Mouse (Mus musculus) ES-E14 (cell line): ENCODE measurements around the gene Pappa2.

Source experiments
- CHD2 ChIP-seq: IDR thresholded peaks from 2 replicates; pipeline ENCODE4 v1.6.1; 2014; ENCODE audit warnings: mild to moderate bottlenecking, low read depth, low read length, inconsistent platforms
- MAFK ChIP-seq: IDR thresholded peaks from 2 replicates; pipeline ENCODE4 v1.6.1; 2014; ENCODE audit warnings: mild to moderate bottlenecking, low read depth, low read length, inconsistent platforms; ENCODE audit not compliant: insufficient read depth
- ZC3H11A ChIP-seq: IDR thresholded peaks from 2 replicates; pipeline ENCODE4 v1.6.1; 2012; ENCODE audit warnings: low read depth, mild to moderate bottlenecking, inconsistent platforms, low read length, borderline replicate concordance
- ZNF384 ChIP-seq: IDR thresholded peaks from 2 replicates; pipeline ENCODE4 v1.6.1; 2012; ENCODE audit warnings: low read depth, low read length, inconsistent platforms

DNA sequence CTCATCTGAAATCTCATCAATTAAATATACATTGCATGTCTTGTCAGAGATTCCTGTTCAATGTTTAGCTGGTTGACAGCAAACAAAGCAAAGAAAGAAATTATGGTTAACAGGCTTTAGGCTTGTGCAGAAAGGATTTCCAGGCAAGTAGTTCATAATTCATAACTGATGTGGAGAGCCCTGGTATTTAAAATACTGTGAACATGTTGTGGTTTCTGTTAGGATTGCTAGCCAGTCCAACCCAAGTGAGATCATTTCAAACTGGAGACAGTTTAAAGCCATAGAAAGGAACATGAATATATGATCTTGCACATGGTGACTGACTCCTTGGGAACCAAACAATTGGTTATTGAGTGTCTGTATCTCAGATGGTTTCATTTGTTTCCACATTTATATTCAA, 152.4 kb downstream of the Pappa2 start:
- TF ChIP-seq ZNF384 (no peak), ZC3H11A (no peak), CHD2 (no peak), MAFK (no peak)
